21 mouse cellular contexts compared by ENCODE assay signal in genomic region chr10:93912917-93913316, GRCm38 (mm10). TPM values are rescaled to one million over a fixed set of nuclear protein-coding genes. Genes with fewer than 3 reads are reported as not detected.
DNase-seq lines count a peak whose midpoint lies in the region; ATAC-seq and TF ChIP-seq lines count a peak whose summit lies in the region.
"Had no signal": no experiment of that assay in that cellular context is flagged by ENCODE, and none has a peak within 500 bp of the region (broad histone marks: within the 10 kb centered on the region; RNA-seq: fewer than 3 reads in every experiment).

No protein-coding gene starts in this region.

- no peaks in the 10 kb centered on the region for H3K4me1 ChIP-seq in lung, embryonic 14.5 days (ENCODE audit: insufficient read depth)
- peaks cover 63% of the 10 kb centered on the region for H3K4me1 ChIP-seq in liver, embryonic 13.5 days (replicated peaks)
- H3K4me1 ChIP-seq in liver, postnatal 0 days (ENCODE audit: insufficient read depth) = peaks cover 22% of the 10 kb centered on the region
- H3K4me1 ChIP-seq: hindbrain, embryonic 13.5 days had no signal

- H3K9me3 ChIP-seq in lung, embryonic 14.5 days (ENCODE audit: low read depth, low read length) = no peaks in the 10 kb centered on the region
- H3K9me3 ChIP-seq in liver, embryonic 13.5 days (replicated peaks) = no peaks in the 10 kb centered on the region; the same call in 1 of the 2 replicates
- H3K9me3 ChIP-seq in liver, postnatal 0 days (ENCODE audit: low read length) = no peaks in the 10 kb centered on the region
- H3K9me3 ChIP-seq: forebrain, embryonic 13.5 days; heart, embryonic 10.5 days; hindbrain, embryonic 13.5 days had no signal

- H3K27ac ChIP-seq in lung, embryonic 14.5 days (ENCODE audit: low read depth) = no peak overlapping the region
- peak overlapping the region; percentile 80 for H3K27ac ChIP-seq in liver, embryonic 13.5 days
- H3K27ac ChIP-seq in liver, postnatal 0 days (ENCODE audit: low read depth) = no peak overlapping the region
- H3K27ac ChIP-seq: embryonic facial prominence, embryonic 15.5 days; forebrain, embryonic 13.5 days; heart, embryonic 10.5 days; hindbrain, embryonic 13.5 days; hindbrain, postnatal 0 days had no signal

- TF ChIP-seq EP300 in liver, postnatal 0 days (IDR thresholded peaks at IDR 0.05; ENCODE audit: low read depth) = no peak

- 58% methylated on average over 1 of the region's 1 CpGs for WGBS in lung, embryonic 14.5 days
- 47% methylated on average over 1 of the region's 1 CpGs for WGBS in liver, embryonic 13.5 days (ENCODE audit: insufficient replicate concordance)
- WGBS in liver, postnatal 0 days (ENCODE audit: insufficient replicate concordance) = 69% methylated on average over 1 of the region's 1 CpGs

- no peak overlapping the region for H3K4me3 ChIP-seq in lung, embryonic 14.5 days (ENCODE audit: low read depth, low read length)
- no peak overlapping the region for H3K4me3 ChIP-seq in liver, embryonic 13.5 days (replicated peaks)
- H3K4me3 ChIP-seq in liver, postnatal 0 days (ENCODE audit: low read depth, low read length) = no peak overlapping the region
- H3K4me3 ChIP-seq: embryonic facial prominence, embryonic 15.5 days; forebrain, embryonic 13.5 days; heart, embryonic 10.5 days; hindbrain, embryonic 13.5 days had no signal

- ATAC-seq in lung, embryonic 14.5 days (ENCODE audit: insufficient read depth) = no peak
- no peak for ATAC-seq in liver, embryonic 13.5 days (ENCODE audit: low read depth)
- ATAC-seq in liver, postnatal 0 days = no peak
- no peak for ATAC-seq in erythroid progenitor cell, adult 5-6 weeks (replicated peaks; ENCODE audit: low FRiP score, poor library complexity, severe bottlenecking)
- ATAC-seq: forebrain, embryonic 13.5 days; hindbrain, postnatal 0 days had no signal

- peak; percentile 49 for DNase-seq in lung, embryonic 14.5 days
- DNase-seq in lung, postnatal 25 days (ENCODE audit: low spot score) = no peak
- DNase-seq in liver, embryonic 13.5 days = no peak
- no peak for DNase-seq in liver, postnatal 0 days
- DNase-seq in gastrocnemius, adult 8-10 months (ENCODE audit: low spot score in 2 of 2) = no peak
- DNase-seq in frontal cortex, adult 2 months (ENCODE audit: extremely low spot score in 1 of 2, low spot score in 1 of 2) = no peak
- DNase-seq: adrenal gland, adult 8-10 months; adrenal gland, postnatal 36 days; cerebellum, adult 2 months; cerebellum, postnatal 10 days; embryo, embryonic 11 days; gastrocnemius, postnatal 25 days; heart, adult 18-20 months; heart, postnatal 14 days had no signal

- H3K4me2 ChIP-seq in lung, embryonic 14.5 days = no peak overlapping the region
- peak overlapping the region; percentile 31 for H3K4me2 ChIP-seq in liver, embryonic 13.5 days
- H3K4me2 ChIP-seq in liver, postnatal 0 days (ENCODE audit: low read depth, low read length) = 0 out of 2 replicates have a peak overlapping the region, but pooled peaks have one; percentile 34
- H3K4me2 ChIP-seq: embryonic facial prominence, embryonic 15.5 days; forebrain, embryonic 13.5 days; hindbrain, embryonic 13.5 days had no signal

- no peak overlapping the region for H3K9ac ChIP-seq in lung, embryonic 14.5 days
- peak overlapping the region; percentile 26; the same call in 1 of the 2 replicates for H3K9ac ChIP-seq in liver, embryonic 13.5 days
- no peak overlapping the region for H3K9ac ChIP-seq in liver, postnatal 0 days (replicated peaks)
- H3K9ac ChIP-seq: embryonic facial prominence, embryonic 15.5 days; forebrain, embryonic 13.5 days; hindbrain, embryonic 13.5 days had no signal

- H3K27me3 ChIP-seq in lung, embryonic 14.5 days (ENCODE audit: insufficient read depth, low read length) = no peaks in the 10 kb centered on the region
- H3K27me3 ChIP-seq in liver, embryonic 13.5 days = no peaks in the 10 kb centered on the region
- no peaks in the 10 kb centered on the region for H3K27me3 ChIP-seq in liver, postnatal 0 days (ENCODE audit: insufficient read depth, low read length)
- H3K27me3 ChIP-seq: CH12.LX; embryonic facial prominence, embryonic 15.5 days; forebrain, embryonic 13.5 days; hindbrain, embryonic 13.5 days had no signal

- no peaks in the 10 kb centered on the region for H3K36me3 ChIP-seq in lung, embryonic 14.5 days (ENCODE audit: insufficient read depth)
- no peaks in the 10 kb centered on the region for H3K36me3 ChIP-seq in liver, embryonic 13.5 days
- H3K36me3 ChIP-seq in liver, postnatal 0 days (replicated peaks; ENCODE audit: insufficient read depth, low read length) = no peaks in the 10 kb centered on the region
- H3K36me3 ChIP-seq: embryonic facial prominence, embryonic 15.5 days; heart, embryonic 10.5 days; hindbrain, embryonic 13.5 days had no signal

- TF ChIP-seq CTCF in lung, embryonic 14.5 days (IDR thresholded peaks at IDR 0.05; ENCODE audit: low read depth) = no peak
- TF ChIP-seq CTCF in liver, postnatal 0 days (IDR thresholded peaks at IDR 0.05; ENCODE audit: low read depth) = no peak

RNA-seq across cellular contexts. Expression of gene Metap2, which starts 16.0 kb away (rescaled TPM):
- 213 and 219 TPM in 2 replicates for polyA plus RNA-seq in lung, embryonic 14.5 days (2014; fragmentation: Nextera tagmentation; extraction: Ambion mirVana)
- 249 and 304 TPM in 2 replicates for polyA plus RNA-seq in liver, embryonic 13.5 days (2015; fragmentation: Nextera tagmentation; extraction: Ambion mirVana)
- 140 and 150 TPM in 2 replicates for polyA plus RNA-seq in liver, postnatal 0 days (2015; fragmentation: Nextera tagmentation; extraction: Ambion mirVana)
- 100 to 1,000 TPM; 123 to 209 (median 165) TPM for total RNA-seq in gastrocnemius, adult 8-10 months (2022)
- 140 and 148 TPM in 2 replicates for polyA plus RNA-seq in frontal cortex, adult 2 months (2012; rRNA removed)
- 1,957 and 2,402 TPM in 2 replicates for total RNA-seq in erythroid progenitor cell, adult 5-6 weeks (2015; ENCODE audit: low replicate concordance)
- total RNA-seq in erythroid progenitor cell, adult 5-6 weeks (2017; ENCODE audit: low replicate concordance) = 2,822 and 3,110 TPM in 2 replicates
